ENCODE assay signal across 12 mouse cellular contexts in the genomic region with DNA sequence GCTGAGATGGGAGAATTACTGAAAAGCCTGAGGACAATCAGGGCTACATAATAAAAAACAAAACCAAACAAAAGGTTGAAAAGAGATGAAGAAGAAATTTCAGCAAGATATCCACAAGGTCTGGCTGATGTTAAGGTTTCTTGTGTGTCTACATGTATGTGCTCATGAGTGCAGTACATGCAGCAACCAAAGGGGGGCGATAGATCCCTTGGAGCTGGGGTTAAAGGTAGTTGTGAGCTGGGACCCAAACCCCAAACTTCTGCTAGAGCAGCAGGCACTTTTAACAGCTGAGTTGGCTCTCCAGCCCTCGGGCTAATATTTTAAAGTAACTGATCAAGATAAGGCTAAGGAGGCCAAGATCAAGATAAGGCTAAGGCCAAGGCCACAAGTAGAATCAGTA. TPM values are rescaled to one million over a fixed set of nuclear protein-coding genes. Genes with fewer than 3 reads are reported as not detected.
DNase-seq lines count a peak whose midpoint lies in the region; ATAC-seq and TF ChIP-seq lines count a peak whose summit lies in the region.
"Had no signal": no experiment of that assay in that cellular context is flagged by ENCODE, and none has a peak within 500 bp of the region (broad histone marks: within the 10 kb centered on the region; RNA-seq: fewer than 3 reads in every experiment).

No protein-coding gene starts in this region.

- H3K9me3 ChIP-seq in hindbrain, postnatal 0 days (ENCODE audit: low read length): no peaks in the 10 kb centered on the region
- no peaks in the 10 kb centered on the region for H3K9me3 ChIP-seq in hindbrain, embryonic 10.5 days
- H3K9me3 ChIP-seq: heart, embryonic 13.5 days had no signal

- WGBS in hindbrain, postnatal 0 days: 72% methylated on average over 2 of the region's 2 CpGs
- WGBS in hindbrain, embryonic 10.5 days: 60% methylated on average over 2 of the region's 2 CpGs

- no peaks in the 10 kb centered on the region for H3K27me3 ChIP-seq in hindbrain, postnatal 0 days (ENCODE audit: insufficient read depth, low read length)
- no peaks in the 10 kb centered on the region for H3K27me3 ChIP-seq in hindbrain, embryonic 10.5 days (ENCODE audit: insufficient read depth, poor library complexity, severe bottlenecking)
- no peaks in the 10 kb centered on the region for H3K27me3 ChIP-seq in testis, adult 2 months (ENCODE audit: control insufficient read depth, insufficient read depth, low read length)
- H3K27me3 ChIP-seq: heart, embryonic 13.5 days; Patski had no signal

- no peak for ATAC-seq in hindbrain, postnatal 0 days
- 0 out of 2 replicates have a peak, but pooled peaks have one; percentile 35 for ATAC-seq in megakaryocyte-erythroid progenitor cell, adult 5-6 weeks (replicated peaks; ENCODE audit: low FRiP score, low TSS enrichment, poor library complexity, severe bottlenecking)
- ATAC-seq: hindbrain, embryonic 16.5 days; Patski had no signal

- no peaks in the 10 kb centered on the region for H3K4me1 ChIP-seq in hindbrain, postnatal 0 days (ENCODE audit: insufficient read depth, low read length)
- peaks cover 3% of the 10 kb centered on the region; the same call in 1 of the 2 replicates for H3K4me1 ChIP-seq in hindbrain, embryonic 10.5 days (replicated peaks)
- no peaks in the 10 kb centered on the region for H3K4me1 ChIP-seq in testis, adult 2 months (ENCODE audit: control insufficient read depth, insufficient read depth, low read length)
- H3K4me1 ChIP-seq: heart, embryonic 13.5 days had no signal

- H3K4me2 ChIP-seq in hindbrain, postnatal 0 days (ENCODE audit: low read depth, low read length): no peak overlapping the region
- H3K4me2 ChIP-seq: heart, embryonic 13.5 days had no signal

- no peak for DNase-seq in hindbrain, postnatal 0 days (ENCODE audit: low spot score)
- DNase-seq in hindbrain, embryonic 10.5 days (ENCODE audit: low spot score): no peak
- DNase-seq in testis, postnatal 10 days (ENCODE audit: low spot score): no peak
- peak; percentile 68 for DNase-seq in ES-CJ7 (ENCODE audit: low read depth, low spot score)
- no peak for DNase-seq in right cerebral cortex, adult 2 months (ENCODE audit: low spot score in 2 of 2)
- DNase-seq in cerebellum, postnatal 25 days: no peak
- DNase-seq: lung, postnatal 14 days had no signal

- TF ChIP-seq CTCF in hindbrain, postnatal 0 days (IDR thresholded peaks at IDR 0.05; ENCODE audit: low read depth): peak; percentile 34
- TF ChIP-seq CTCF in testis, adult 2 months (IDR thresholded peaks at IDR 0.05; ENCODE audit: control insufficient read depth, insufficient read depth, insufficient replicate concordance, low read depth, low read length): 0 out of 2 replicates have a peak, but pooled peaks have one; percentile 18

- TF ChIP-seq POLR2A in testis, adult 2 months (IDR thresholded peaks at IDR 0.05; ENCODE audit: control insufficient read depth, low read depth, low read length): no peak

- no peak overlapping the region for H3K4me3 ChIP-seq in hindbrain, postnatal 0 days (ENCODE audit: low read length)
- H3K4me3 ChIP-seq in hindbrain, embryonic 10.5 days: no peak overlapping the region
- no peak overlapping the region for H3K4me3 ChIP-seq in testis, adult 2 months (ENCODE audit: control insufficient read depth, low read depth, low read length)
- H3K4me3 ChIP-seq: heart, embryonic 13.5 days had no signal

- no peak overlapping the region for H3K27ac ChIP-seq in hindbrain, postnatal 0 days
- no peak overlapping the region for H3K27ac ChIP-seq in hindbrain, embryonic 10.5 days
- no peak overlapping the region for H3K27ac ChIP-seq in testis, adult 2 months (ENCODE audit: control insufficient read depth, insufficient read depth, low read depth, low read length)
- H3K27ac ChIP-seq: heart, embryonic 13.5 days had no signal

- H3K9ac ChIP-seq in hindbrain, postnatal 0 days (replicated peaks; ENCODE audit: low read length): no peak overlapping the region
- H3K9ac ChIP-seq: heart, embryonic 13.5 days had no signal

- no peaks in the 10 kb centered on the region for H3K36me3 ChIP-seq in hindbrain, postnatal 0 days (ENCODE audit: insufficient read depth, low read length)
- H3K36me3 ChIP-seq in hindbrain, embryonic 10.5 days: no peaks in the 10 kb centered on the region
- H3K36me3 ChIP-seq in testis, adult 2 months (ENCODE audit: control insufficient read depth, insufficient read depth, low read length): no peaks in the 10 kb centered on the region

RNA-seq across cellular contexts. Expression of gene Tesmin, which starts 14.6 kb away (rescaled TPM):
- total RNA-seq in hindbrain, postnatal 0 days (2014; rRNA removed): 1.3 and 1.5 TPM in 2 replicates
- polyA plus RNA-seq in hindbrain, postnatal 0 days (2015; fragmentation: Nextera tagmentation; extraction: Ambion mirVana): 0.97 and 1.1 TPM in 2 replicates
- polyA plus RNA-seq in hindbrain, embryonic 10.5 days (2016; fragmentation: Nextera tagmentation; extraction: Ambion mirVana): 0.22 and 0.39 TPM in 2 replicates
- 134 and 150 TPM in 2 replicates for polyA plus RNA-seq in testis, adult 2 months (2012; rRNA removed)
- 0.74 and 3.9 TPM in 2 replicates for total RNA-seq in megakaryocyte-erythroid progenitor cell, adult 5-6 weeks (2014; fragmentation: Nextera tagmentation)
- 0.66 and 1.5 TPM in 2 replicates for total RNA-seq in megakaryocyte-erythroid progenitor cell, adult 5-6 weeks (2017)

RNA-seq across cellular contexts. Expression of gene Gal, which starts 40.3 kb away (rescaled TPM):
- total RNA-seq in hindbrain, postnatal 0 days (2014; rRNA removed): 0.75 and 3.7 TPM in 2 replicates
- polyA plus RNA-seq in hindbrain, postnatal 0 days (2015; fragmentation: Nextera tagmentation; extraction: Ambion mirVana): 29.4 and 40.6 TPM in 2 replicates
- 1.8 and 4.8 TPM in 2 replicates for polyA plus RNA-seq in hindbrain, embryonic 10.5 days (2016; fragmentation: Nextera tagmentation; extraction: Ambion mirVana)
- polyA plus RNA-seq in testis, adult 2 months (2012; rRNA removed): 0.72 and 0.90 TPM in 2 replicates
- total RNA-seq in megakaryocyte-erythroid progenitor cell, adult 5-6 weeks (2014; fragmentation: Nextera tagmentation): not detected in 2 replicates
- total RNA-seq in megakaryocyte-erythroid progenitor cell, adult 5-6 weeks (2017): not detected in 2 replicates
- polyA plus RNA-seq: Patski had no signal

RNA-seq across cellular contexts. Expression of gene Cpt1a, which starts 51.9 kb away (rescaled TPM):
- total RNA-seq in hindbrain, postnatal 0 days (2014; rRNA removed): 27.7 and 31.1 TPM in 2 replicates
- 22.3 and 22.4 TPM in 2 replicates for polyA plus RNA-seq in hindbrain, postnatal 0 days (2015; fragmentation: Nextera tagmentation; extraction: Ambion mirVana)
- polyA plus RNA-seq in hindbrain, embryonic 10.5 days (2016; fragmentation: Nextera tagmentation; extraction: Ambion mirVana): 3.6 and 5.6 TPM in 2 replicates
- polyA plus RNA-seq in testis, adult 2 months (2012; rRNA removed): 17.6 and 18.9 TPM in 2 replicates
- 33.3 and 51.4 TPM in 2 replicates for total RNA-seq in megakaryocyte-erythroid progenitor cell, adult 5-6 weeks (2014; fragmentation: Nextera tagmentation)
- total RNA-seq in megakaryocyte-erythroid progenitor cell, adult 5-6 weeks (2017): 34.2 and 35.2 TPM in 2 replicates

Comparison
In these comparisons a context has a peak if more than half of its experiments do, and no peak if none do; other contexts are left out.
1. RNA of gene Tesmin, which starts 14.6 kb away (polyA plus RNA-seq): 134 to 150 TPM in testis, adult 2 months; 0.97 to 1.1 TPM in hindbrain, postnatal 0 days and 0.22 to 0.39 TPM in hindbrain, embryonic 10.5 days; every median in the first group is over 10 times any median in the second.